Mouse (Mus musculus): ENCODE data around the gene Gsg1.

Gene Gsg1

GRCm38 (mm10) chr6:135261124-135261523 is 7.0 kb upstream of the Gsg1 start:
- no peak for DNase-seq (ENCODE audit: low spot score in 2 of 2)

DNA sequence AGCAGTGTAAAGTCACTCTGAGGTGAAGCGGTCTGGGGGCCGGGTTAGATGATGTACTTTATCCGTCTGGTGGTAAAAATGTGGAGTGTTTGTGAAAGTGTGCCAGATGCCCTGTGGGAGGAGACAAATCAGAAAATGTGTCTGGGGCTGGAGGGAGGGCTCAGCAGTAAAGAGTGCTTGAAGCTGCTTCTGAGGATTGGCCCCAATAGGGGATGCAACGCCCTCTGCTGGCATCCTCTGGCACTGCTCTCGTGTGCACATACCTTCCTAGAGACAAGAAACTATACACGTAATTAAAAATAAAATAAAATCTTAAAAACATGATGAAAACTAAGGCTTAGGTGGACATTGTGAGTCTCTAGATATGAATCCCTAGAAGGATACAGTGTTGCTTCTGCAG is 6.3 kb upstream of the Gsg1 start:
- DNase-seq (ENCODE audit: low spot score in 2 of 2), result no peak

- peak in 1 of 2 experiments; percentile 61 for DNase-seq (ENCODE audit: low spot score in 2 of 2)
Measured at GRCm38 (mm10) chr6:135252728-135253077, 1.4 kb downstream of the Gsg1 start.

DNA sequence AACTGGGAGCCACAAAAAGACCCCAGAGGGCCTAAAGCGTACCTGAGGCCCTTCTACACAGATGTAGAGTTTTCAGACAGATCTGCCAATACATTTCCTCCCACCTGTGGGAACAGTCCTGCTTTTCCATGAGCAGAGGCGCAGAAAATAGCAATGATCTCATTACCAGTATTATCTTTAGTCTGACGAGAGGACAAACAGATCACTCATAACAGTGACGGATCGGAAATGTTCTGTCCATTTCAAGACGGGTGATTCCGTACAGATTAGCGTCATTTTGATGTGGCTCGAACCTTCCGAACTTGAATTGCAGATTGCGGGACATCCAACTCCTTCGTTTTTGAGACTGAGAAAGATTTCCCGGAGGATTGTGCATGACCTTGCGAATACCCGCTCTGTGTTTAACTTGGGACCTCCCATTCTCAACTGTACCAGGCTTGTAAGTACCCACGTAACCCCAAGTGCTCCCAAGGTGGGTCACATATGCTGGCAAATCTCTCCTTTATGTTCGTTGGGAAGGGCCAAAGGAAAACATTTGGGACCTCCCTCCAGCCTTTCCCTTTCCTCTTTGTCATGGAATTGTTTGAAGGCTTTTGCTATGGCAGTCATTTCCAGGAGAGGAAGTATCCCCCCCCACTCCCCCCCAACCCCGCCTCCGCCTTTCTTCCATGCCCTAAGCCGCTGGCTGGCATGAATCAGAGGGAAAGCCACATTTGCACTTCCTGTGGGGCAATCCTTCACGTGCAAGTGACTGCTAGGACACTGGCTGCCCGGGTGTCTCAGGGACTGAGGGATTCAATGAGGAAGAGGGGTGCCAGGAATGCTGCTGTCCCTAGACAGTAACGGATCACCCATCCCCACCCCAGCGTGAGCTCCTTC is 2.1 kb downstream of the Gsg1 start:
- no peak for DNase-seq (ENCODE audit: low spot score in 2 of 2)

- DNase-seq (ENCODE audit: low spot score in 2 of 2), result no peak
Measured at GRCm38 (mm10) chr6:135250926-135251699, 3.0 kb downstream of the Gsg1 start.

GRCm38 (mm10) chr6:135249846-135250531 is 4.2 kb downstream of the Gsg1 start:
- DNase-seq (ENCODE audit: low spot score in 2 of 2), result peak; percentile 31 to 66

DNA sequence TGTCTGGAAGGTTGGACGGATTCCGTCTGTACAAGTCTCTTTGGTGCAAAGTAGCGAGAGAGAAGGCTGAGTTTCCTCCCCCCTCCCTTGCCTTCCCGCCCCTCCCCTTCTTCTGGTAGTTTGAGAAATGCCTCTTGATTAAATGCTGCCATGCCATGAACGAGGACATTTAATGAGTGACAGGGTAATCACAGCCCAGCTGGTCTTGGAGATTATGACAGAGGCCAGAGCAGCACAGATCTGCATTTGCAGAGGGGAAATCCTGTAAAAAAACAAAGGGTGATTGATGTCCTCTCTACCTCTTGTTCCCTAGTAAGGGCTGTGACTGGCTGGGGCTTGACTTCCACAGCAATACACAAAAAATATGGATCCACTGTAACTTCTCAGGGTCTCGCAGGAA is 6.3 kb downstream of the Gsg1 start:
- no peak for DNase-seq (ENCODE audit: low spot score in 2 of 2)

DNA sequence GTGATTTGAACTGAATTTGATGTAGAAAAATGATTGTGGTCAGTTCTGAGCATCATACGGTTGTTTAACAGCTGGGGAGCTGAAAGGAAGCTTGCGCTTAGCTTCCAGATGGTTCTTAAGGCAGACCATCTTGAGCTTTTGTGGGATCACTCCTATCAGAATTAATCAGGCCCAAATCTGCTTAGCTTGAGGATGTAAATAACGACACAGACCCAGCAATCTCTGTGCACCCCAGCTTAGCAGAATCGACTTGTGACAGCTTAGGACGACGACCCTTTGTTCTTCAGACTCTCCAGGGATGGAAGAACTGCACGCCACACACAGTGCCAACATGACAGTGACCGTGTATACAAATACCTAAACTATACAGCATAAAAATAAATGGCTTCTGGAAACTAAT is 8.6 kb downstream of the Gsg1 start:
- DNase-seq (ENCODE audit: low spot score in 2 of 2), result no peak

GRCm38 (mm10) chr6:135240361-135240760 is 13.8 kb downstream of the Gsg1 start:
- no peak for DNase-seq (ENCODE audit: low spot score in 2 of 2)

DNA sequence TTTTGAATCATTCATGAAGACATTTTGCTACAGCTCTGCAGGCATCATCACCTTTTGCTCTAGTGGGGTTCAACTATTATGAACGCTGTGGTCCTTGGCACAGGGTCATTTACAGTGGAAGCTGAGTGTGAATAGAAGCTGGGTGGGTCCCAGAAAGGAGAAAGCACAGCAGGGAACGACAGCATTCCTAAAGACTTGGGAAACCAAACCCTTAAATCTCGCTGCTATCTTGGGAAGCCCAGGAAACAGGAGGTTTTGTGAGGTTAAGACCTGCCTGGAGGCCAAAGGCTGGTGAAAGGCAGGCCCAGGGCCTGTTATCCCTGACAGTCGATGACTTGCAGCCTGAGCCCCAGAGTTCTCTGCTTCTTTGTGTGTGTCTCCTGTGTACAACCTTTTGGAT is 15.9 kb downstream of the Gsg1 start:
- DNase-seq (ENCODE audit: low spot score in 2 of 2), result no peak

GRCm38 (mm10) chr6:135237326-135237725 is 16.8 kb downstream of the Gsg1 start:
- peak in 1 of 2 experiments; percentile 37 for DNase-seq (ENCODE audit: low spot score in 2 of 2)

DNA sequence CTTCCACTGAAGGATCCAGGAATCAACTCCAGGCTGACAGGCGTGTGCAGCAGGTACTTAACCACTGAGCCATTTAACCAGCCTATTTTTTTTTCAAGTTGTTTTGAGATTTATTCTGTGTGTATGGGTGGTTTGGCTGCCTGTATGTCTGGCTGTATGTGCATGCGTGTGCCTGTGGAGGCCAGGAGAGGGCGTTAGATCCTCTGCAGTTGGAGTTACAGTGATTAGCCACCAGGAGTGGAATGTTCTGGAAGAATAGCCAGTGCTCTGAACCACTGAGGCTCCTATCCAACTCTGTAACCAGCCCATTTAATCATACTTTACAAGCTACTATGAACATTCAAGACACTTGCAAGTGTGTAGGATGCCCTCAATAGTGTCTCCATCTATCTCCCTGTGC is 17.6 kb downstream of the Gsg1 start:
- no peak for DNase-seq (ENCODE audit: low spot score in 2 of 2)

- no peak for DNase-seq (ENCODE audit: low spot score in 2 of 2)
Measured at GRCm38 (mm10) chr6:135235742-135236141, 18.4 kb downstream of the Gsg1 start.

- DNase-seq (ENCODE audit: low spot score in 2 of 2), result no peak
Measured at GRCm38 (mm10) chr6:135232443-135233182, 21.5 kb downstream of the Gsg1 start.

- DNase-seq (ENCODE audit: low spot score in 2 of 2), result no peak
Measured at GRCm38 (mm10) chr6:135230586-135230985, 23.6 kb downstream of the Gsg1 start.

DNA sequence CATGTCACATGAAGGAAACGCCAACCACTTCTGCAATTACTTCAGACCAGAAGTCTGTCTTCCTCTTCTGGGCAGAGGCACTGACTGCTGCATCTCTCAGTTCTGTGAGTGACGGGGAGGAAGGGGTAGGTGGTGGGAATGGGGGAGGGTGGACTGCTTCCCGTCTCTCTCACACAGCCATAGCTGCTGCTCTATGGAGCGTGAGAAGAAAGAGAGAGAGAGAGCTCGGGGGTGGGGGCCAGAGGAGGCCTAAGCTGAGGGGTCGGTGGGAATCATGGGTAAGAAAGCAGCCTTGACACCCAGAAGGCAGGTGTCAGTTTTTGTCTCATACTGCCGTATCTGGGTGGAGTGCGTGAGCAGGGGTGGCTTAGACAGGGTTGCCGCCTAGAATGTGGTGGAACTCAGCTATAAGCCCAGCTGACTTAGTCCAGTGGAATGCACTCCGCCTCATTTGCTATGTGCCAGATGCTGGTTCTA is 25.6 kb downstream of the Gsg1 start:
- DNase-seq (ENCODE audit: low spot score in 2 of 2), result peak in 1 of 2 experiments; percentile 40

DNA sequence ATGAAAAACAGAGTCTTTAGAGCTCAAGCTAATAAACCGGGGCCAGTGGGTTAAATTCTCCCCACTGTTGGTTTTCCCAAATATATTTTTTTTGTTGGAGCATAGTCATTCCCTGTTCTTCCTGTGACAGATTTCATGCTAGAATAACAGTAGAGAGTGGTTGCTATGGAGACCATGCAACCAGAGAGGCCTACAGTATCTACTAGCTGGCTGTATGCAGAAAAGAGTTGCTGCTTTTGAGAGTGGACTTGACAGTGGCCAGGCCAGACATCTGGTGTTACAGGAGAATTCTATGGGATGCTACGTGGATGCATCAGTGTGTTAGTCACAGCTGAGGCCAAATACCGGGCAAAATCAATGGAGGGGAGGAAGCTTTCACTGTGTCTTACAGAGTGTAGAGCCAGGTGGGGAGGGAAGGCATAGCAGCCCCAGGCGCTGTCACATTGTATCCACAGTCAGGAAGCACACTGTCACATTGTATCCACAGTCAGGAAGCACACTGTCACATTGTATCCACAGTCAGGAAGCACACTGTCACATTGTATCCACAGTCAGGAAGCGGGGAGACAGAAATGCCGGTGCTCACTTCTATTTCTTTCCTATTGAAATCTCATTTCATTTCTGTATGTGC is 30.2 kb downstream of the Gsg1 start:
- DNase-seq (ENCODE audit: low spot score in 2 of 2), result no peak

DNA sequence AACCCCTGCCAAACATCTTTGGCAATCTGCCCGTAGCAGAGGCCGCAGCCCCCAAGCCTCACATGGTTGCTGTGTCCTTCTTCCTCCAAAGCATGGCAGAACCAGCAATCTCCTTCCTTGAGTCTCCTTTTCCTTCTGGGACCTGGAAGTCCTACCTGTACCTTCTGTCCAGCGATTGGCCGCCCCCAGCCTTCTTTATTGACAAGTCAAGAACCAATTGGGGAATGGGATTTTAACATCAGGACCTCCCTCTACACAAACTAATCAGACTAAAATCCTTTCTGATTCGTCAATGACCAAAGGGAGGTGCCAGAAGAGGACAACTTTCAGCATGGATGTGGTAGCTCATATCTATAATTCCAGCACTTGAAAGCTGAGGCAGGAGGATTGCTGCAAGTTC is 34.2 kb downstream of the Gsg1 start:
- DNase-seq (ENCODE audit: low spot score in 2 of 2), result no peak

- no peak for DNase-seq (ENCODE audit: low spot score in 2 of 2)
Measured at GRCm38 (mm10) chr6:135218330-135218729, 35.8 kb downstream of the Gsg1 start.

- DNase-seq (ENCODE audit: low spot score in 2 of 2), result no peak
Measured at GRCm38 (mm10) chr6:135212666-135213065, 41.5 kb downstream of the Gsg1 start.

GRCm38 (mm10) chr6:135211169-135211568 is 43.0 kb downstream of the Gsg1 start:
- no peak for DNase-seq (ENCODE audit: low spot score in 2 of 2)

All from spleen, postnatal 10 days (tissue).